Mouse (Mus musculus) adrenal gland, adult 2 months (tissue): ENCODE data around the gene Calm3. TPM values are rescaled to one million over a fixed set of nuclear protein-coding genes. Genes with fewer than 3 reads are reported as not detected.
A peak's percentile ranks its signal among the peaks of the same experiment; 100 is the strongest.
"Not testable (repeated sequence)": the region's sequence is repeated elsewhere in the genome, so short reads cannot be mapped to it uniquely, and the experiment has no call there.

ENCODE experiments used
- DNase-seq: peaks from one replicate; pipeline ENCODE4 v3.0.0; 2021
- long read RNA-seq: library from polyadenylated mRNA; stranded (forward); transcript quantifications from one replicate; pipeline ENCODE4 v2.0.0, GENCODE M21; 2021
- polyA plus RNA-seq: library from polyadenylated mRNA; depleted of rRNA; stranded (reverse); fragments of >200 nt; gene quantifications from 2 replicates; pipeline ENCODE4 v1.2.3, GENCODE M21; 2012; rRNA removed
- total RNA-seq, 2 experiments: library from RNA; stranded (reverse); gene quantifications; 2 replicates each; pipeline ENCODE4 v1.2.3; 2021

Gene Calm3
- total RNA-seq (100 to 1,000 TPM; 254 to 261 TPM), polyA plus RNA-seq (402 and 408 TPM in 2 replicates)
- long read RNA-seq, transcript Calm3-201 (6 exons, 2,290 nt), result major isoform, 278 of 297 reads
- long read RNA-seq, partial matches to known transcripts, result 2 of 297 reads
- long read RNA-seq, other reads (novel, unspliced or antisense), result 17 of 297 reads

DNA sequence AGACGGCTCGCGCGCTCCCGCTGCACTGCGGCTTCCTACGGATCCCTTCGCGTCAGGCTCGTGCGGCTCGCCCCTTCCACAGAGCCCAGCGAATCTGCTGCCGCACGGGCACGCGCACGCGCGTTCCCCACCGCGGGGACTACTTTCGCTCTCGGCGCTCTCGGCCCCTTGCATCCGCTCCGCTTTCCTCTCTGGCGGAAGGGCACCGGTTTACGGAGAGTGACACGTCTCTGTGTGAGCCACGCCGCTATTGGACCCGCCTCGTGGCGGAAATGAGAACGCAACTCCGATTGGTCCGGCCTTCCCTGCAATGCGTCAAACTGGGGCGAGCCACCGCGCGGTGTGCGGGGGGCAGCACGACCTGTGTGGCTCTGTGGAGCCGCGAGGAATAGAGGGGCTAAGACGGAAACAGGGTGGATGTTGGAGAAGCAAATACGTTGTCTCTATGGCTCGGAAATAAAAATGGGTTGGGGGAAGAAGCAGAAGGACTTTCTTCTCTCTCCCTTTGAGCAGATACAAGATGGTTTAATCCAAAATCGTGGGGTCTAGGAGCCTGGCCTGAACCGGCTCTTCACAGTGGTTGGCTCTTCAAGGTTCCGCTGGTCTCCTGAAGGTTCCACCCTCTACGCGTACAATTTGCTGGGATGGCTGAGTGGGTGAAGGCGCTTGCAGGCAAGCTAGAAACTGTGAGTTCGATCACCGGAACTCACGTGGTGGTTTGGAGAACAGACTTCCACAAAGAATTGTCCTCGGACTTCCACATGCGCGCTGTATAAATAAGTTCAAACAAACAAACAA is at the start of gene Calm3:
Calm3 (minus strand) TSS at position 78 of the 798 bp plus-strand sequence.
- peak; percentile 100 for DNase-seq

DNA sequence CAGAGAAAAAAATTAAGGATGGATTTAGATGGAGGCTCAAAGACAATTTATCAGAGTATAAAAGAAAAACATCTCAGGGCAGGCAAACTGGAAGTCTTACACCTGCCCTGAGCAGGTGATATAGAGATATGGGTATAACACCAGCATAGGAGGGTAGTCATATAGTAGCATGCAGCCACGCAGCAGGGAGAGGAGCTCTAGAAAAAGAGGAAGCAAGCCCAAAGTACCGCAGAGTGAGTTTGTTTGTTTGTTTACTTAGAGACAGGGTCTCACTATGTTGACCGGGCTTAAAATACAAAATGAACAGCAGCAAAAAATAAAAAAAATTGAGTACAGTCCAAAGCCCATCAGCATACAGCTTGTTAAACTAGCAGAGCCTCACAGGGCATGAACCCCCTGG is 47.2 kb upstream of the Calm3 start:
- DNase-seq, result no peak

DNA sequence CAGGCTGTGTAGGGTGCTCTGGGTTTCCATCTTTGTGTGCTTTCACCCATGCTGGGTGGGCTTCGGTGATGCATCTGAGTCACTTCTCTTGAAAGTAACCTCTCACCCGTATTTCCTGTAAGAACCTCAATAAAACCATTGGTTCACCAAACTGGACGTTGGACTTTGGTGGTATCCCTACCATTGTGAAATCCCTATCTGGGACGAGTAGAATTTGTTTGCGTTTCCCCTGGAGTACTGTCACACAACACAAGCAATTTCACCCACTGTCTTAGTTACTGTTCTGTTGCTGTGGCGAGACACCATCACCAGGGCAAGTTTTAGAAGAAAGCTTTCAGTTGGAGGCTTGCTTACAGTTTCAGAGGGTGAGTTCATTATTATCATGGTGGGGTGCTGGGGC is 44.5 kb upstream of the Calm3 start:
- no peak for DNase-seq

DNA sequence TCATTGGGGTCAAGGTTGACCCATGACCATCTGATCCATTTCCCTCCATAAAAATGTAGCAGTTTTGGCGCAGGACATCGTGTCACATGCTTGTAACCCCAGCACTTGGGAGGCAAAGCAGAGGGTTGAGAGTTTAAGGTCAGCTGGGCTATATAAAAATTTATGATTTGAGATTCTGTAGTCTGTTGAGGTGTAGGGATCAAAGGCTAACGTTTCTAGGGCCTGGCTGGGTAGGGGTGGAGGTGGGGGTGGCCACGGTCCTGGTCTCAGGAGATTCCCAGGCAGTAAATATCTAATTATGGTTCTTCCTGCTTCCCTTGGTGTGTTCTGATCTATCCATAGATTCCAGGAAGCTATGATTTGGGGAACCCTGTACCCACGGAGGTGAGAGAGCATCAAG is 37.8 kb upstream of the Calm3 start:
- DNase-seq, result no peak

DNA sequence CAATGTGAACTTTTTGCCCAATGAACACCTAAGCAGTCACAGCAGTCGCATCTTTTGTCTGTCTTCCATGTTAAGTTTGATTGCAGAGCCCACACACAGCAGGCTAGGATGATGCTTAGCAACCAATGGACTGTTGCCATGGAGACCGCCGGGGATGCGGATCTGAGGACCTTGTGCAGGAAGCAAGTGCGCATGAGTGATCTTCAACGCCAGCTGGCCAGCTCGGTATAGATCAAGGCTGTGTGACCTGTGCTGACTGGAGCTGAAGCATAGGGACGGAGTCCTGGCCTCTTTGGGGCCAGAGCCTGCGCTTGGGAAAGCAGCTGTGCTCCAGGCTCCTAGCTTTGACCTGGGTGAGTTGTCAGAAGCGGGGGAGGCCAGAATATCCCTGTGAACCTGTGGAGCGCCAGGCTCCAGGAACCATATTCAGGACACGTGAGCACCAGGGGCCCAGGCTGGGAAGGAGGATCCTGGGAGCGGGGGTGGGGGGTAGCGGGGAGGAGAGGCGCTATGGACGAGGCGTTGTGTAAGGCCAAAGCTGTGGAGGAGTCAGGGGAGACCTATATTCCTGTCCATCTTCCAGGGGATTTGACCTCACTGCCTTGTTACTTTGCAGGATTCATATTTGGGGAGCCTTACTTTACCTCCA is 35.7 kb upstream of the Calm3 start, which contains the start of gene Pnmal1:
Pnmal1 (plus strand) TSS at position 141 of the 649 bp plus-strand sequence.
- peak; percentile 83 for DNase-seq

DNA sequence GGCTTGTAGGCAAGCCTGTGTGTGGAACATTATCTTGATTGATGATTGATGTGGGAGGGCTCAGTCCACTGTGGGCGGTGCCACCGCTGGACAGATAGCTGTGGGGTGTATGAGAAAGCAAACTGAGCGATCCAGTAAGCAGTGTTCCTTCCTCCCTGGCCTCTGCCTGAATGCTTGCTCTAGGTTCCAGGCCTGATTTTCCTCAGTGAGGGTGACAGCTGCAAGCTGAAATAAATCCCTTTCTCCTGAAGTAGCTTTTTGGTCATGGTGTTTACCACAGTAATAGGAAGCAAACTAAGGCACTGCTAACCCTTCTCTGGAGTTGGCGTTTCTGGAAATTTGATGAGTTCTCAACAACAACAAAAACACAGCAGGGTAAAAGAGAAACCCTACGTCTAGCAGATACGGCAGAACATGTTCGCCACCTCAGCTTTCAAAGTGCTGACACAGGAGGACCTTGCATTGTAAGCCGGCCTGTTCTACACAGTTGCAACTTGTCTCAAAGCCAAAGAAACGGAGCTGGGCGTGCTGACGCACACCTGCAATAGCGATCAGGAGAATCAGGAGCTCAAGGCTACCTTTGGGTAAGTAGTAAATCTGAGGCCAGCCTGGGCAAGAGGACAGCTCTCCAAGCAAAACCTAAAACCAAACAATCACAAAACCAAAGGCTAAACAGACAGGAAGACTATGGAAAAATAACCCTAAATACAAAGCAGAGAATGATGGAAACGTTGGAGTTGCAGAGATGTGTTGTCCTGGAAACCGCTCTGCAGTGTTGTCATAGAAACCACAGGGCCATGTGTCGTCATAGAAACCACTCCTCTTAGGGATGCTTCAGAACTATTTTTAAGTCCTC is 32.7 kb upstream of the Calm3 start:
- DNase-seq, result no peak

DNA sequence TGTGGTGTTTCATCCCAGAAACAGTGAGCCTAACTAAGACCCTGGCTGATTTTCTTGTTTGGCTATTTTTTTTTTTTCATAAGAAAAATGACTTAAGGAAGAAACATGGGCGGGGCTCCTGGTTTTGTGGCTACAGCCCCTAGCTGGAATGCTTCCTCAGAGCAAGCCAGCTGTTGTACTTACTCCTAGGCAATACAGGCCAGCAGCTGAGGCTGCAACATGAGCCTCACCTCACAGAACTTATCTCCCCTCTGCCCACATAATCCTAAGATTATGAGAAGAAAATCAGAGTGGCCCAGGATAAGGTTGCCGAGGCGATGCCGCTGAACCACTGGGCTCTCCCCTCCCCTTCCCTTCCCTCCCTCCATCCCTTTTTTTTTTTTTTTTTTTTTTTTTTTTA is 31.8 kb upstream of the Calm3 start:
- DNase-seq, result no peak

DNA sequence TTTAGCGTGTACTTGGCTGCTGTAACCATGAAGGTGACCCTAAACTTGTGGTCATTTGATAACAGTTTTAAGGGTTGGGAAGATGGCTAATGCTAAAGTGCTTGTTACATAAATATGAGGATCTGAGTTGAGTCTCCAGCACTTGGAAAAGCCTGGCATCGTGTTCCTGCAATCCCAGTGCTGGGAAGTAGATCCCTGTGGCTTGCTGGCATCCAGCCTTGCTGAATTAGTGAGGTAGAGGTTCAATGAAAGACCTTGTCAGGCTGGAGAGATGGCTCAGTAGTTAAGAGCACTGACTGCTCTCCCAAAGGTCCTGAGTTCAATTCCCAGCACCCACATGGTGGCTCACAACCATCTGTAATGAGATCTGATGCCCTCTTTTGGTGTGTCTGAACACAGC is 29.9 kb upstream of the Calm3 start:
- not testable (repeated sequence) for DNase-seq

DNA sequence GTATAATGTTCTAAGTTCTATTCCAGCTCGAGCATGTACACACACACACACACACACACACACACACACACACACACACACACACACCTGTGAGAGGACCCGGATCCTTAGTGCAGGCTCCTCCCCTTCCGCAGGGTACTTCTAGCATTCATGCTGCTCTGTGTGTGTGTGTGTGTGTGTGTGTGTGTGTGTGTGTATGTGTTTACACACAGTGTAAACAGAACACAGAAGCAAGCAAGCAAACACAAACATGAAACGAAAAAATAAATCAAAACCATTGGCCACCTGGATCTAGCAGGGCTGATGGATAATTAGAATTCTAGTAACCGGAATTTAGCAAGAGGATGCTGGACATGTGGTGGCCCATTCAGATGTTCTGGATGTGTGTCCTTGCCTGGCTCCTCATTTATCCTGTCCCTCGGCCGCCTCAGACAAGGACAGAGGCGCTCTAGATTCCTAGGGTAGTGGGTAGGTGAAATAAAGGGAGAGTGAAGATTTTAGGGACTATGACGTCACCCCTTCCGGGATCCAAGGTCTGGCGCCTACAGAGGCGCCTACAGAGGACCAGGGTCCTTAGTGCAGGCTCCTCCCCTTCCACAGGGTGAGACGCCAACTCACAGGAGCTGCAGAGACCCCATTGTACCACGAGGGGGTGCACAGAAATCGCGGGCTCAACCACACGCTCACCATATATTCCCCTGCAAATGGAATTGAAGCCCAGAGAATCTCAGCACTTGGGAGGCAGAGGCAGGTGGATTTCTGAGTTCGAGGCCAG is 27.1 kb upstream of the Calm3 start:
- peak; percentile 86 for DNase-seq

DNA sequence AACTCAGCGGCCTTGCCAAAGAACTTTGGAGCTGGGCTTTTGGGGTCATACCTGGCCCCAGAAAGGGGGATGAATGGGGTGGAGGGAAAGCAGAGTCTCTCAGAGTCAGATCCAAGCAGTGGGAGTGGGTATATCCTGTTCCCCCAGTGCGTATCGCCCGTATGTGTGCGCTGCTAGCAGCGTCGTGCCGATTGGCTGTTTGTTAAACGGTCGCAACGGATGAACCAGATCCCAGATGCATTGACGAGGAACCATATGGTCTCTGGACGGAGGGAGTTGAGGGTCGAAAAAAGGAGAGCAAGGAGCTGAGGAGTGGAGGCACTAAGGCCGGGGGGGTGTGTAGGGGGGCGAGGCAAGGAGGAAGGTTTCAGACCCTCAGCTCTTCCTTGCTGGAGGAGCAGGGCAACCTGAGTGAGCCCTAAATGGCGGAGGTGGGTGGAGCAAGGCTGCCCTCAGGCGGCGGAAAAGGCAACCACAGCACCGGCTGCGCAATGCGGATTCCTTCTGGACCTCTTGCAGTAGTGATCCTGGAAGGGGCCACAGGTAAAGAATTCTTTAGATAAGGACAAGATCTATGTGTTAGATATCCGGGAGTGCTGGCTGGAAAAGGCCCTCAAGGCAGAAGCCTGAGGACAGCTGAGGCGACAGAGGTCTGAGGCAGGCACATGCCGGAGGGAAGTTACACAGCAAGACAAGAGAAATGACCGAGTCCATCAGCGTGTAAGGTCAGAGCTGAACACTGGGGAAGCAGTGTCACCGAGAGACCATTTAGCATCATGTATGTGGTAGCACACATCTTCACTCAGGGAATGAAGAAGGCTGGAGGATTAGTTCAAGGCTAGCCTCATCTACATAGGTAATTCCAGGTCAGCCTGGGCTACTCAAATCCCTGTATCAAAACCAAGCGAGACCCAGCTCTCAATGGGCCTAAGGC is 26.3 kb upstream of the Calm3 start:
- DNase-seq, result peak; percentile 84

DNA sequence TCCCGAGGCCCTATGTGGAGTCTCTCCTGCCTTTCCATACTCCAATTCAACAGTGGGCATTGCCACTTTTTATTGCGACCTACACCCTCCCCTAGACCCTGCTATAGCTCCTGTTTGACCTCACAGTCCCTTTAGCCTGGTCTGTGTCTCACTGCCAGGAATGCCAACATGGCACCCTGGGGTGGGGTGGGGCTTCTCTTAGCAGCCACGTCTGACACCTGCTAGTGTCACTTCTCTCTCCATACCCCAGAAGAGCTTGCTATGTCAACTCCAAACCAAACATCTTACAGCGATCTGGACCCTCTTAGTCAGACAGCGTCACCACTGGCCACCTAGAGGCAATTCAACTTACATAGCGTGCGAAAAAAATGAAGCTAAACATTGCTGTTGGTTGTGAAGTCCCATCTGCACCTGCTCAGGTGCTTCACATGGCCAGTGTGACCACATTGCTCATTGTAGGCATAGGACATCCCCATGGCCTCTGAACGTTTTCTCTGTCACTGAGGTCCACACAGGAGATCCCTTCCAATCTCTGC is 25.1 kb upstream of the Calm3 start:
- no peak for DNase-seq

DNA sequence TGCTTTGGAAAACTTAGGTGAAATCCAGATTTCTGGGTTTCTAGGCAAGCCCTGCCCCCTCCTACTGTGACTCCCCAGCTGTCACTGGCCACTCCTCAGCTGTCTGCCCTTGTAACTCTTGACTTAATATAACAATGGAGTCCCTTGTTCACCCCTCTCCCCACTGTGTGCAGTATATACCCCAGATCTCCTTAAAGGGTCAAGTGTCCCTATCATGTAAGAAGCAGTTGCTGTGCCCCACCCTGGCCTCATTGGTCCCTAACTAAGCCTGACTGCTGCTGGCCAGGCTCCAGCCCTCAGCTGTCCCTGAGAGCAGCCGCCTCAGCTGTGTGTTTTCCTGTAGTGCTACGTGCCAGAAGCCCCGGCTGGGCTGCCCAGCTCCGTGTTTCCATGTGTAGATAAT is 24.0 kb upstream of the Calm3 start:
- DNase-seq, result peak; percentile 56

DNA sequence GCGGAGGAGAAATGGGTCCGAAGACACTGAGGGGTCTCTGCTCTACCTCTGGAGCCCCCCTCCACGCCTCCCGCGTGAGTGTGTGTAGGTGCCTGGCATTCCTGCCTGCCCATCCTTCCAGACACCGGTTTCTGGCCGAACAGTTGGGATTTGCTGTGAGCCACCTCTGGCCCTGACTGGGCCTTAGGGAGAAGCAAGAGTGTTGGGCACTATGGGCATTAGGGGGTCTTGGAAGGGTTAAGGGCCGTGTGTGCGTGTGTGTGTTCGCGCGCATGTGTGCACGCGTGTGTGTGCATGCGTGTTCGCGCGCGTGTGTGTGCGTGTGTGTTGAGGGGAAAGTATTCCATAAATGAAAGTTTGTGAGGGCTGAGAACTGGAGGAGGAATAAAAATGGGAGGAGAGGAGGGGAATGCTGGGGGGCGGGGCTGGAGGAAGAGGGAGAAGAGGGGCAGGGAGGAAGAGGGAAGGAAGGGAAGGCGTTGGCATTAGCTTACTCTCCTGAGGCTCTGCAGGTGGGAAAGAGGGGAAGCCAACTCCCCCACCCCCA is 23.5 kb upstream of the Calm3 start:
- no peak for DNase-seq

DNA sequence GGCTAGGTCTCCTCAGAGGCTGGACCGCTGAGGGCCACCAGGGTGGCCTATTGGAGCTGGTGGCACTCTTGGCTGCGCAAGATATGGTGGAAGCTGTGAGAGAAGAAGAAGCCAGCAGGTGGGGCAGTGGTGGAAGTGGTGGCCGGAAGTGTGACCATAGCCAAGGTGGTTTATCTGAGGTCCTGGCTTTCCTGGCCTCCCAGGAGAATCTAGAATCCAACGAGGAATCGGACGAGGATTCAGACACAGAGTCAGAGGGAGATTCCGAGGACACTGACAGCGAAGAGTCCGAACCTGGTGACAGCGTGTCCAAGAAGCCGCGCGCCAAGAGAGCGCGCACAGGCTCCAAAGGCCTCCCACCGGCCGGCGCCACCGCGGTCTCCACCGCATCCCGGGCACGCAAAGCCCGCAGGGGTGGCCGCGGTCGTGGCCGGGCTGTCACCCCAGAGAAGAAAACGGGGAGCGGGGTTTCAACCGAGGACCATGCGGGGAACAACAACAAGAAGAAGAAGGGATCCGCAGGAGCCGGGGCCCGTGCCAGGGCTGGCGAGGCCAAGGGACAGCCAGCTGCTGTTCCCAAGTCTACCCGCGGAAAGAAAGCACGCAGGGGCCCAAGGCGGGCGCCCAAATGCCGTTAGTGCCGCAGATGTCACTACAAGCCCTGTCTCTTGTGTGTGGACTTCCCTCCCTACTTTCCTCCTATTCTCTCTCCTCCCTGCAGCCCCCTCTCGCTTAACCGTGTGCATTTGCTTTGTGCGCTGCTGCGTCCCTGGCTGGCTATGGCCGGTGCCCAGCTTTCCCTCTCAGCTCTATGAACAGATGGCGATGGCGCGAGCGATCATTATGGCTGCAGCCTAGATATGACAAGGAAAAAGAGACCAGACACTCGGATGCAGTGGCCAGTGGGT is 22.8 kb upstream of the Calm3 start:
- DNase-seq, result peak; percentile 25

DNA sequence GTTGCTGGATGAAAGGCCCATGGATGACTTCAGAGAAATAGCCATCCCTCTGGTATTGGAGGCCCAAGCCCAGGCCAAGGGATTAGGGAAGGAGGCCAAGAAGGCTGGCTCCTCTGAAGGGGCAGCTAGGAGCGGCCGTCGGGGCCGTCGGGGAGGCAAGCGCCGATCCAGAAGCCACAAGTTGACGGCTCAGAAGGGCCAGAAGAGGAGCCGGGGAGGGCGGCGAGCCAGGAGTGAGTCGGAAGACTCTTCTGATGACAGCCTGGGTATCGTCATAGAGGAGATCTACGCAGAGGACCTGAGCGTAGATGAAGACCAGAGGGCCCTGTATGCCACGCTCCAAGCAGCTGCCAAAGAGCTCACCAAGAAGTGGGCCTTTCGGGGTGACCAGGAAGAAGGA is 21.5 kb upstream of the Calm3 start:
- DNase-seq, result peak; percentile 9

DNA sequence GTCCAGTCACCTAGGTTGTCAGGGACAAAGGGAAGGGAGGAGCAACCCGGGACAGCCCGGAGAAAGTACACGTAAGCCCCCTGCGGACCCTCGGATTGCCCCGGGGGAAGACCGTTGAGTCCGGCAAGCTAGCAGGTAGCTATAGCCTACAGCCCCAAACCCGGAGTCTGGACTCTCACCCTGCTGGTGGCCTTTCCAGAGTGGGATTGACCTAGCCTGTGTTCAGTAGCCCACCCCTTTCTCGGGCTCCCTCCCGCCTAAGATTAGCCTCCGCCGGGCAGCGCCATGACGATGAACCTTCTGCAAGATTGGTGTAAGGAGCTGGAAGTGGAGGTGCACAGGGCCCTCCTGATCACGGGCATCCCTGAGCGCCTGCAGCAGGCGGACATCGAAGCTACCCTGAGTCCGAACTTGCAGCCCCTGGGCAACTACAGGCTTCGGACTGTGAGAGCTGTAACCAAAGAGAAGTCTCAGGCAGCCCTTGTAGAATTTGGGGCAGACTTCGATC is 20.9 kb upstream of the Calm3 start:
- DNase-seq, result no peak

DNA sequence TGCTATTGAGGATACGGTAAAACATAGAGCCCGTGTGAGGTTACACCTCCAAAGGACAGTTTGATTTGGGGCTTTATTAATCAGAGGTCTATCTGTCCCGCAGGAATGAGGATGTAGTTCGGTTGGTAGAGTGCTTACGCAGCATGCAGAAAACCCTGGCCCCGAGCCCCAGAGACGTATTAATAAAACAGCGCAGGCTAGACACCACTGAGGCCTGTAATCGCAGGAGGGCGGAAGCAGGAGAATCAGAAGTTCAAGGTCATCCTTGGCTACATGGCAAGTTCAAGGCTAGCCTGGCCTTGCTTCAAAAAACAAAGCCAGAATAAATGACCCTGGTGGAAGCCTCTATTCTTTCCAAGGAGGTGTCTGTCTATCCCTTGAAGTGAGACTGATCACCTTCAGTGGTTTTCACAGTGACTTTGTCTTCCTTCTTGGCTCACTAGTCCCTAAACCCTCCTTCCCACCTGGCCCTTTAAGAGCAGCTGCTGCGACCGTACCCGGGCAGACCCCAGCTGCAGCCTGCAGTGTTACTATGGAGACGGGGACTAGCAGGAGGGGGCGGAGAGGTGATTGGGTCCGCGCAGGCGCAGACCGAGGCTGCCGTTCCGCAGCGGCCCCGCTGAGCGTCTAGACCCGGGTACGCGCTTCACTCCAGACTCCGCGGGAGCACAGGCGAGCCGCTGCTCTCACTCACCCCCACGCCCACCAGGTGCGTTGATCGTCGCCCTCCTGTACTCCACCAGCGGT is 20.3 kb upstream of the Calm3 start, which contains the start of gene Pnmal2:
Pnmal2 (plus strand) TSS at position 622 of the 747 bp plus-strand sequence.
- peak; percentile 92 for DNase-seq
